Mouse (Mus musculus) forebrain, embryonic 10.5 days (tissue): Measurements from ENCODE around the gene Faf1. TPM values are rescaled to one million over a fixed set of nuclear protein-coding genes. Genes with fewer than 3 reads are reported as not detected.

Experiments
- DNase-seq: peaks from one replicate; pipeline ENCODE4 v3.0.0-alpha.2; 2017; ENCODE audit warnings: low spot score; ENCODE audit errors: extremely low spot score
- H3K27ac ChIP-seq: fragments of 300-500 bp; sonication (generic); 2 replicates; pipeline ENCODE4 v1.5.1; 2016; ENCODE audit warnings: mild to moderate bottlenecking
- H3K27me3 ChIP-seq: fragments of 300-500 bp; sonication (generic); 2 replicates; pipeline ENCODE4 v1.6.1; 2016; ENCODE audit warnings: mild to moderate bottlenecking; ENCODE audit not compliant: poor library complexity, severe bottlenecking
- H3K36me3 ChIP-seq: fragments of 300-500 bp; sonication (generic); replicated peaks from 2 replicates; pipeline ENCODE4 v1.6.1; 2016; ENCODE audit warnings: mild to moderate bottlenecking, moderate library complexity
- H3K4me1 ChIP-seq: fragments of 300-500 bp; sonication (generic); 2 replicates; pipeline ENCODE4 v1.6.1; 2016
- H3K4me3 ChIP-seq: fragments of 300-500 bp; sonication (generic); 2 replicates; pipeline ENCODE4 v1.5.1; 2016; ENCODE audit warnings: mild to moderate bottlenecking, moderate library complexity
- H3K9me3 ChIP-seq: fragments of 300-500 bp; sonication (generic); 2 replicates; pipeline ENCODE4 v1.6.1; 2016; ENCODE audit warnings: mild to moderate bottlenecking, moderate library complexity
- WGBS: fragments of 180-500 bp; shearing (Covaris S2); methylation state at CpG from one replicate; pipeline ENCODE4 v1.1.7; 2016; 5-methylcytosine and 5-hydroxymethylcytosine counted together
- polyA plus RNA-seq: library from polyadenylated mRNA; unstranded; fragments of >200 nt; fragmentation: Nextera tagmentation; extraction: Ambion mirVana; gene quantifications from 2 replicates; pipeline ENCODE4 v1.2.1, GENCODE M21; 2016

Faf1 gene
- polyA plus RNA-seq, 1 experiment from 2014 or later, result 28.3 TPM

DNA sequence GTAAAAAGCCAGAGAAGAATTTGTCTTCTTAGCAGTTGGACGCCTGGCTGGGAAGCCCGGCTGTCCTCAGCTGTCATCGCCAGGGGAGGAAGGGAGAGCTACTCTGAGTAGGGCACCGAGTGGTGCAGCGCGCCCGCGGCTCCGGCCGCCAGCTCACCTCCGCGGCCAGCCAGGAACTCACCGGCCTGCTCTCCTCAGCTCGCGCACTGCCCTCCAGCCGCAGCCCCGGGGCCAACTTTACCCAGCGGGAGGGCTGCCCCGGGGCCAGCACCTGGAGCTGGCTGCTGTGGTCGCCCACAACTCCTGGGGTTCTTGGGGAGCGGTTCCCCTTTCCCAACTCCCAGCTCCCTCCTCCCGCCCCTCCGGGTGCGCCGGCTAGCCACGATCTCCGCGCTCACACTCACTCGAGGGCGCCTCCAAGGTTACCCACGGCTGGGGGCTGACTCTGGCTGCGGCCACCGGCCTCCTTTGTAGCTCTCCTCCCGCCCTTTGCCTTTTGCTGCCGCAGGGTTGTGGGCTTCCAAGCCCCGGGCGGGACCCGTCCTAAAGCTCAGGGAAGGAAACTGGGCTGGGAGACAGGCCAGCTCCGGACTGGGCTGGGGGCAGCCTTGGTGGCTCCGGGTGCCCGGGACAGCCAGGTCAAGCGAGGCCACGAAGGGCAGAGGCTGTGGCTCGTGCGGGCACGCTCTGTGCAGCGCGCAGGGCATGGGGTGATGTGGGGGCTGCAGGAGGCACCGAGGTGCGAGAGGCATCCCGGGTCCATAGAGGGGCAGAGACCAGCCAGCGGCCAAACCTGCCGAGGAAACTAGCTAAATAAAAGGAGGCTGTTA lies 19.2 kb upstream of the Faf1 start:
- Histone ChIP-seq H3K27me3 (peaks cover 100% of the 10 kb centered on the region), H3K4me3 (peak overlapping the region; percentile 44), H3K4me1 (peaks cover 12% of the 10 kb centered on the region), H3K27ac (no peak overlapping the region), H3K36me3 (no peaks in the 10 kb centered on the region), H3K9me3 (no peaks in the 10 kb centered on the region)
- DNase-seq, result peak; percentile 66
- WGBS, result under 1% methylated on average over 53 of the region's 53 CpGs

DNA sequence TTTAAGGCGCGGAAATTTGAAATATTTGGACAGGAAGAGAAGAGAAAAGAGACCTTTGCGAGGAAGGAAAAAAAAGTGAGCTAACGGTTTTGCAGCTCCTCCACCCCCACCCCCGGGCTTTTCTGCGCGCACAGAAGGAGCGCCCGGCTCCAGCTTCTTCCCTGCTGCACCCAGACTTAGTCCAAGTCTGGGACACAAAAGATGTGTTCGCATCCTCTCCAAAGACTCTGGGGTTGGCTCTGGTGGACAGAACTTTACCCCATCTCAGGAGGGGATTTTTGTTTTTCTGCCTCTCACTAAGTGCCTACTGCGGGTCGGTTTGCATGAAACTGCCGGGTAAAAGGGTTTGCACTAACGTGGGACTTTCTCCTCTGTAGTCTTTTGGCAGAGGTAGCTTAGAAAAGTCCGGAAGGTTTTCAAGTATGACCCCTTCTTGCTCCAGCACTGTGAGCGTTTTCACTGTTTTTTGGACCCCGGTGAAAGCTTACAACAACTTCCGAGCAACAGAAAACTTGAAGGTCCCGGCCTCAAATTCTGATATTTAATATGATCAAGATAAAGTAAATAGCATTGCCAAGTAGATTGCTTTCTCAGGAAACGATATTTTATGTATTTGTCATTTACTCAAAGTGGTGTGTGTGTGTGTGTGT lies 18.4 kb upstream of the Faf1 start:
- Histone ChIP-seq H3K4me1 (peaks cover 12% of the 10 kb centered on the region), H3K36me3 (no peaks in the 10 kb centered on the region), H3K27ac (no peak overlapping the region), H3K4me3 (peak overlapping the region; percentile 44), H3K9me3 (no peaks in the 10 kb centered on the region), H3K27me3 (peaks cover 100% of the 10 kb centered on the region)
- WGBS, result under 1% methylated on average over 20 of the region's 20 CpGs
- peak; percentile 45 for DNase-seq

- Histone ChIP-seq H3K27ac (no peak overlapping the region), H3K27me3 (peaks cover 100% of the 10 kb centered on the region), H3K36me3 (no peaks in the 10 kb centered on the region), H3K4me3 (no peak overlapping the region), H3K4me1 (peaks cover 12% of the 10 kb centered on the region), H3K9me3 (no peaks in the 10 kb centered on the region)
- DNase-seq, result no peak
- WGBS, result under 1% methylated on average over 8 of the region's 8 CpGs
These were observed 17.6 kb upstream of the Faf1 start for GRCm38 (mm10) chr4:109658826-109659225.

DNA sequence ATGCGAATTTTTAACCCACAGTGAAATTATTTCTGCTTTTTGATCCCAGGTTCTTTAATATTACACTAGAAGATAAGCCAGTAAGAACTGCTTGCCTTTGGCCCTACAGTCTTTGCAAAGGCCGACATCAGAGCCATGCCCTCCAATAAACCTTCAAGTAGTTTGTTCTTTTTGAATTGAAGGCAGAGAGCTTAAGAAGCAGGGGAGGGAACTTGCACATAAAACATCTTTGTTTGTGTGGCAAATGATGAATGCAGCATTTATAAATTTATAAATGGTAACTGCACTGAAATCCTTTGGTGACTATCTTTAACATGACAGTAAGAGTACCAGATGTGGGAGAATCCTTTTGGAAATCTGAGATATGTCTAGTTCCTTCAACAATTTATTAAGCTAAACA lies 16.8 kb upstream of the Faf1 start:
- Histone ChIP-seq H3K36me3 (no peaks in the 10 kb centered on the region), H3K27ac (no peak overlapping the region), H3K9me3 (no peaks in the 10 kb centered on the region), H3K27me3 (peaks cover 100% of the 10 kb centered on the region), H3K4me3 (no peak overlapping the region), H3K4me1 (peaks cover 12% of the 10 kb centered on the region)
- no peak for DNase-seq
- WGBS, result 6% methylated on average over 2 of the region's 2 CpGs

DNA sequence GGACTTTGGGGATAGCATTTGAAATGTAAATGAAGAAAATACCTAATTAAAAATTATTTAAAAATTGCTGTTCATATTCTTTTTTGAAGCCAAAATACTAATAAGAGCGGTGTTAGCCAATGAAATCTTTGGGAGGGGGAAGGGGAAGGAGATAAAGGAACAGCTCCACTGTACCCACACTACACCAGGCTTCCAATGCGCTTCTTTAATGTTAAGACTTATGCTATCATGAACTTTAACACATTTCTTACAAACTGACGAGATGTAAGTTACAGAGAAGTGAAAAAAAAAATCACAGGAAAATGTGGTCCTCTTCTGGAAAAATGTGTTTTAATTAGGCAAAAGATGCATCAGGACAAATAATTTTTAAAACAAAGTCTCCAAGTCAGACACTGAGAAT lies 15.8 kb upstream of the Faf1 start:
- Histone ChIP-seq H3K9me3 (no peaks in the 10 kb centered on the region), H3K27ac (no peak overlapping the region), H3K36me3 (no peaks in the 10 kb centered on the region), H3K4me3 (no peak overlapping the region), H3K4me1 (peaks cover 21% of the 10 kb centered on the region), H3K27me3 (peaks cover 100% of the 10 kb centered on the region)
- DNase-seq, result no peak
- 3% methylated on average over 3 of the region's 3 CpGs for WGBS

- H3K4me1 ChIP-seq, result peaks cover 27% of the 10 kb centered on the region
- DNase-seq, result no peak
These were observed 15.2 kb upstream of the Faf1 start for GRCm38 (mm10) chr4:109661183-109661582.

DNA sequence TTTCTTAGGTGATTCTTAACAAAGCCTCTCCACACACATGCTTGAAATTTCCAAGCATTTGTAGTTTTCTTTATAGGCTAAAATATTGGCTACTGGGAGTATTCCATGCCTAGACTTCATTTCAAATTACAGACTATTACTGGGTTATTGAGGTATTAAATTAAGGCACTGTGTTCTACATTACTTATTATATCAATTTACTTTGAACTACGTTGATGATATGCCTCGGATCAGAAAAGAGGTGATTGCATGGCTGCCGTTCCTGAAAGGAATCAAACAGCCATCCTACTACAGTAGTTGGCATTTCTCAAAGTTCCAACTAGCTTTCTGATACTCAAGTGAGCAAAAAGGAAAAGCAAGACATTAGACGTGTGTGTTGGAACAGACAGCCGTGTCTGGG lies 14.1 kb upstream of the Faf1 start:
- H3K27ac ChIP-seq, result no peak overlapping the region
- 4% methylated on average over 5 of the region's 5 CpGs for WGBS
- H3K4me1 ChIP-seq, result peaks cover 29% of the 10 kb centered on the region
- no peaks in the 10 kb centered on the region for H3K36me3 ChIP-seq
- no peaks in the 10 kb centered on the region for H3K9me3 ChIP-seq
- no peak for DNase-seq
- H3K4me3 ChIP-seq, result no peak overlapping the region
- peaks cover 89% of the 10 kb centered on the region for H3K27me3 ChIP-seq

More at GRCm38 (mm10) chr4:109661183-109661582, 15.2 kb upstream of the Faf1 start:
- no peaks in the 10 kb centered on the region for H3K36me3 ChIP-seq
- H3K27ac ChIP-seq, result no peak overlapping the region
- H3K9me3 ChIP-seq, result no peaks in the 10 kb centered on the region
- peaks cover 100% of the 10 kb centered on the region for H3K27me3 ChIP-seq
- WGBS, result under 1% methylated on average over 5 of the region's 5 CpGs
- H3K4me3 ChIP-seq, result no peak overlapping the region

DNA sequence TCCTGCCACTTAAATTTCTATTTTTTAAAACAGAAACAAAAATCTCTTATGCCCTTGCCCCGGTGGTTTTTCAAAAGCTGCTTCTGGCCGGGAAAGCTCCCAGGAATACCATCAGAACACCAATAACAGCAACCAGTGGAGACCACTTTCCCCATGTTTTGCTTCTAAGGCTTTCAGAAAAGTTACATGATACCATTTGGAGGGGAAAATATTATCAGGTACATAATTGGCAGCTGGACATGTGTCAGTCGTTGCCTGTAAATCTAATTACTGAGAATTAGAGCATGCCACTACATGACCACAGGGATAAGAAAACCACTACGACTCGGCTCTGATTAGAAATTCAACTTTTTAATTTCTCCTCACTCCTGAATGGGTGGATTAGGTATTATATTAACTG lies 12.3 kb upstream of the Faf1 start:
- H3K9me3 ChIP-seq, result no peaks in the 10 kb centered on the region
- peaks cover 84% of the 10 kb centered on the region for H3K27me3 ChIP-seq
- DNase-seq, result no peak
- H3K4me1 ChIP-seq, result peaks cover 26% of the 10 kb centered on the region
- no peak overlapping the region for H3K27ac ChIP-seq
- peak overlapping the region; percentile 67; the same call in 1 of the 2 replicates for H3K4me3 ChIP-seq
- H3K36me3 ChIP-seq, result no peaks in the 10 kb centered on the region
- WGBS, result 10% methylated on average over 5 of the region's 5 CpGs

- peaks cover 71% of the 10 kb centered on the region for H3K27me3 ChIP-seq
- peak; percentile 67 for DNase-seq
- WGBS, result under 1% methylated on average over 49 of the region's 49 CpGs
- H3K27ac ChIP-seq, result peak overlapping the region; percentile 96
- no peaks in the 10 kb centered on the region for H3K36me3 ChIP-seq
- no peaks in the 10 kb centered on the region for H3K9me3 ChIP-seq
- peaks cover 26% of the 10 kb centered on the region for H3K4me1 ChIP-seq
- H3K4me3 ChIP-seq, result peak overlapping the region; percentile 67
These were observed 11.0 kb upstream of the Faf1 start for GRCm38 (mm10) chr4:109665101-109665981.

GRCm38 (mm10) chr4:109665982-109666460 lies 10.4 kb upstream of the Faf1 start:
- under 1% methylated on average over 49 of the region's 49 CpGs for WGBS
- Histone ChIP-seq H3K36me3 (no peaks in the 10 kb centered on the region), H3K9me3 (no peaks in the 10 kb centered on the region), H3K27ac (peak overlapping the region; percentile 96), H3K4me3 (peak overlapping the region; percentile 67), H3K27me3 (peaks cover 64% of the 10 kb centered on the region), H3K4me1 (peaks cover 26% of the 10 kb centered on the region)
- DNase-seq, result peak; percentile 73

DNA sequence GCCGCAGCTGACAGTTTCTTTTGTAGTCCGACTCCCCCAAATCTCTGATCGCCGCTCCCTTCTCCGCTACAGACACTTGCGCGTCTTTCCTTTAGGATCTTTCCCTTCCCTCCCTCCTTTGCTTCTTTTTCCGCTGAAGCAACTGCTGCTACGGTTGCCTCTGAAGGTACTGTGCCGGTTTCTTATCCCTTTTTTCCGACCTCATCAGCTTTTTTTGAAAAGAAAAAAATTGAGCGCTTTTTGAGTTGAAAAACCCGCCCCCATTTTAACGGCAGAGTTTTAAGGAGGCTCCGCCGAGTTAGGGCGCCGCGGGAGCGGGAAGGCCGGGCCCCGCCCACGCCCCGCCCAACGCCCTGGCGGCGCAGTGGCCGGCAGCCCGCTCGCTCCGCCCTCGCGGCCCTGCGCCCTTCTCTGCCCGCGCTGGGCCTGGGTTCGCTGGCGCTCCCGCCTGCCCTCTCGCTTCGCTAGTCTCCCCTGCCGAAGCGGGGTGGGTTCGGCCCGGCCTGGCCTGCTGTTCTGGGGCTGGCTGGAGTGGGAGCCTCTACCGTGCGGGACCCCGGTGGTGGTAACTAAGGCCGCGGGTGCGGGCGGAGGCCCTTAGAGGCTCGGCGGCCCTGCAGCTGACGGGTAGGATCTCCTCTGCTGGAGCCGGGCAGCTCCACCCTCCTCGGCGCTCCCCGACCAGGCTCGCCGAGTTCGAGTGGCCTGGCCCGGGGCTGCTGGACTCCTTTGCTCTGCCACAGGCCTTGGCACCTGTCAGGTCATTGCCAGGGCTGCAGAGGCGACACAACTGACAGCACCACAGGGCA lies 9.7 kb upstream of the Faf1 start, which contains the start of gene Cdkn2c:
Gene Cdkn2c (minus strand): TSS at position 729 of the 809 bp plus-strand sequence.
- Histone ChIP-seq H3K27me3 (peaks cover 58% of the 10 kb centered on the region), H3K4me1 (peaks cover 26% of the 10 kb centered on the region), H3K9me3 (no peaks in the 10 kb centered on the region), H3K4me3 (peak within 1 kb of the TSS; percentile 67), H3K36me3 (no peaks in the 10 kb centered on the region), H3K27ac (peak within 1 kb of the TSS; percentile 96)
- WGBS, result under 1% methylated on average over 64 of the region's 64 CpGs
- DNase-seq, result peak; percentile 84

- H3K27me3 ChIP-seq, result peaks cover 50% of the 10 kb centered on the region
- whole genome bisulfite sequencing, result 46% methylated on average over 2 of the region's 2 CpGs
- no peak overlapping the region for H3K27ac ChIP-seq
- DNase-seq, result no peak
- H3K9me3 ChIP-seq, result no peaks in the 10 kb centered on the region
- H3K4me3 ChIP-seq, result peak overlapping the region; percentile 67
- peaks cover 26% of the 10 kb centered on the region for H3K4me1 ChIP-seq
- no peaks in the 10 kb centered on the region for H3K36me3 ChIP-seq
These were observed 8.9 kb upstream of the Faf1 start for GRCm38 (mm10) chr4:109667518-109667917.
